Mouse (Mus musculus) retina, adult 2 months (tissue): ENCODE data around the gene Herc6.

Source experiments
- DNase-seq: peaks from one replicate; pipeline ENCODE4 v3.0.0-alpha.2; 2012; ENCODE audit warnings: low read depth, low spot score

The Herc6 gene

DNA sequence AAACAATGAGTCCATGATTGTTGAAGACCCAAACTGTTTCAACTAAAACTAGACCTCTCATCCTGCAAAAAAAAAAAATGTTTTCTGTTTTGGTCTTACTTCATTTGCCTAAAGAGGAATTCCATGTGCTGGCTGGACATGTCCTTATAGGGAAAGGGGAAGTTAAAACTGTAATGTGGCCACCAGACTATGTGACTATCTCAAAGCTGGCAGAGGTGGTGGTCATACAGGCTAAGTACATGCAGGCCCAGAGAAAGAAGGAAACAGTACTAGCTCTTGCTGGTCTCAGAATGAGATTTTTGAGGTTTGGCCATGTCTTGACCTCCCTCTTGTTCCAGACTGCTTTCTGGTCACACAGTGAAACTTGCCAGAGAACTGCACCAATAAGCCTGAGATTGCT is 9.2 kb upstream of the Herc6 start:
- no peak for DNase-seq

- DNase-seq, result no peak
These were observed 795 bp downstream of the Herc6 start for GRCm38 (mm10) chr6:57581595-57581994.

- DNase-seq, result no peak
These were observed 1.6 kb downstream of the Herc6 start for GRCm38 (mm10) chr6:57582356-57582755.

- no peak for DNase-seq
These were observed 24.9 kb downstream of the Herc6 start for GRCm38 (mm10) chr6:57605546-57606307.

- no peak for DNase-seq
These were observed 27.2 kb downstream of the Herc6 start for GRCm38 (mm10) chr6:57607999-57608398.

- no peak for DNase-seq
These were observed 28.8 kb downstream of the Herc6 start for GRCm38 (mm10) chr6:57609631-57610030.

GRCm38 (mm10) chr6:57615788-57616187 is 35.0 kb downstream of the Herc6 start:
- DNase-seq, result no peak

GRCm38 (mm10) chr6:57639531-57639930 is 58.7 kb downstream of the Herc6 start:
- DNase-seq, result no peak

DNA sequence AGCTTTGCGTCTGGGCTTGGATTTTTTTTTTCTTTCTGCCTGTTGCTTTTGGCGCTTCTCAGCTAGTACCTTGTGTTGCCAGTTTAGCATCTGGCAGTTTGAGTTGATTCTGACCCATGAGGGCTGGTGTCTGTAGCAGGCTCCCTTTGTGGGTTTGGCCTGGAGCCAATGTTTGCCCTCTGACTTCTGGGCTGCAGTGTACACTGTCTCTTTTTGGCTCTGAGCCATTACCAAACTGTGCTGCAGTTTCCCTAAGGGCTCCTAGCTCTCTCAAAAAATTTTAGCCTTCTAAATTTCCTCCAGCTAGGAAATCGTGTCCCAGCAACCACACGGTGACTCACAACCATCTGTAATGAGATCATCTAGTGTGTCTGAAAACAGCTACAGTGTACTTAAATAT is 61.0 kb downstream of the Herc6 start:
- peak; percentile 3 for DNase-seq

DNA sequence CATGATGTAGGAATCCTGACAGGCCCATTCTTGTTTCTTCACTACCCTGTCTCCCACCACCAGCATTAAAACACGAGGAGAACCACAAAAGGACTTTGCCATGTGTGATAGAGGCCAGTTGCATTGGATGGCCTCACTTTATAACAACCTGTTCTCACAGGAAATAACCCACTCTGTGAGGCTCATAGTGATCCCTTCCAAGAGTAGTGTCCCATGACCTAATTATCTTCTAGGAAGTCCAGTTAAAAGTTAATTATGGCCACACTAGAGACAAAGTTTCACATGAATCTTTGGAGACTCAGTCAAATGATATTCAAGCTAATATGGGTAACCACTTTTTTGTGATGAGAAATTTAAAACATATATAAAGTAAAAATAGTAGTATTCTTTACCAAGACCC is 66.5 kb downstream of the Herc6 start:
- DNase-seq, result no peak

- no peak for DNase-seq
These were observed 80.5 kb downstream of the Herc6 start for GRCm38 (mm10) chr6:57661295-57661694.

DNA sequence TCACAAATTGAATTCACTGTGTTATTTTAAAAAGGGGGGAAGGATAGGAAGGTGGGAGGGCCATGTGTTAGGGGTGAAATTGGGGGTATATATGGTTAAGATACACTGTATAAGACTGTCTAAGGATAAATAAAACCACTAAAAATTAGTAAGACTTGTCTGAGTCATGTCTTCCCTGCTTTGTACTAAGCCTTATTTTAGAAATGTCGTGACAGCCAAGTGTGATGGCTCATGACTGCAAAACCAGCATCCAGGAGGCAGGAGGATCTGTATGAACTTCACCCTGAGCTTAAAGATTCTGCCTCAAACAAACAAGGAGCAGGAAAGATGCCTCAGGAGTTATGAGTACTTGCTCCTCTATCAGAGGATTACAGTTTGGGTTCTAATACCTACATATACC is 103.4 kb downstream of the Herc6 start:
- no peak for DNase-seq

DNA sequence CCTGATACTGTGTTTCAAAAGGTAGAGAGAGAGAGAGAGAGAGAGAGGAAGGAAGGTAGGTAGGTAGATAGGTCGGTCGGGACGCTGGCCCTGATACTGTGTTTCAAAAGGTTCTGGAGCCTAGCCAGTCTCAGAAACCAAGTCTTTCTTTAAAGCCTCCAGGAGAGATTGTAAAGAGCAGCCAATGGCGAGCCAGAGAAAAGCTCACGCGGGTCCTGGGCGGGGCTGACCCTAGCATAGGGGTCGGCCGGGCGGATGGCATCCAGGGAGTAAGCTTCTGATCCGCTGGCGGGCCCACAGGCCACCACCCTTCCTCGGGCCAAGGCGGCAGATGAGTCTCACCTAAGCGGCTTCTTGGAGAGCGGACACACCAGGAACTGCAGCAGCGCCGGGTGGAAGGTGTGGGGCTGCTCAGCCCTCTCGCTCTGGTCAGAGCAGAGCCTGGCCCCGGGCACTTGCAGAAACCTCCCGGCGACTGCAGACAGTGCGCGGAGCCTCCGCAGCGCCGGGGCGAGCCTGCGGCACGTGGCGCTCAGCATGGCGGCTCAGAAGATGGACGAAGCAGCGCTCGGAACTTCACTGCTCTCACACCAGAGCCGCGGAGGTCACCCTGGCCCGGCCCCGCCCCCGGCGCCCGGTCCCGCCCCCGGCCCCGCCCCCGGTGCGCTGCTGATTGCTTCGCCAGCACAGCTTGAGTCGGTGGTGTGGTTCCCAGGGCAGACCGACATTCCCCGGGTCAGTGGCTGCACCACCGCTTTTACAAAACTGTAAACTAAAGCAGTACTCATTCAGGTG is 110.9 kb downstream of the Herc6 start, which contains the start of gene Pyurf:
Pyurf (minus strand) TSS at position 612 of the 795 bp plus-strand sequence.
- DNase-seq, result peak; percentile 78

GRCm38 (mm10) chr6:57693116-57693515 is 112.3 kb downstream of the Herc6 start:
- no peak for DNase-seq

DNA sequence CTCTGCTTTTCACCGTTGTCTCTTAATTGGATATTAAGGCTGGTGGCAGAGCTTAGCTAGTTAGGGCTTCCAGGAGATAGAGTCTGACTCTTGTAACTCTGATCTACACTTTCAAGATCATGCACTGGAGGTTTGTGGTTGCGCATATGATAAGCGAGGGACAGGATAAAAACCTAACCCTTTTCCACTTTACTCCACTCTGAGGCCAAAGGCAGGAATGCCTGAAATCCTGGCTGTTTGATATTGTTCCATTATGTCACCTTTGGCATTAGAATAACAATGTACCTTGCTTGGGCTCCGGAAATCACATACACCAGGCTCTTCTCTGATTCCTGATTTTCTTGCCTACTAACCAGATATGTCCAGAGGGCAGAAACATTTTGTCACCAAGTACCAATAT is 120.9 kb downstream of the Herc6 start:
- peak; percentile 9 for DNase-seq

DNA sequence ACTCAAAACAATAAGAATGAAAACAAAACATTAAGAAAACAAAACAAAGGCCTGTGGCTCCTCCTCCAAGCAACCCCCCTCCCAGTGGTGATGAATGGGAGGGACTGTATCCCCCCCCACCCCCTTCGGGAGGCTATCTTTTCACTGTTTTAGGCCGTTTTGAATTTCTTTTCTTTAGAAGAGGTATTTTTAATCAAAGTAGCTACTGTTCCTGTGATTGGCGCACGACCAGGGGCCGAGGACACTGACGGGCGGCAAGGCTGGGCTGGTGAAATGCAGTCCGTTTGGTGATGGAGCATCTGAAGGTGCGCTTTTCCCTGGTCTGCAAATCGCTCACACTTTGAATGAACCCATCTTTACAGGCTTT is 121.6 kb downstream of the Herc6 start, which contains the start of gene Lancl2:
Lancl2 (plus strand) TSS at position 165 of the 367 bp plus-strand sequence.
- peak; percentile 18 for DNase-seq

GRCm38 (mm10) chr6:57702743-57703499 is 122.1 kb downstream of the Herc6 start:
- DNase-seq, result peak; percentile 92

DNA sequence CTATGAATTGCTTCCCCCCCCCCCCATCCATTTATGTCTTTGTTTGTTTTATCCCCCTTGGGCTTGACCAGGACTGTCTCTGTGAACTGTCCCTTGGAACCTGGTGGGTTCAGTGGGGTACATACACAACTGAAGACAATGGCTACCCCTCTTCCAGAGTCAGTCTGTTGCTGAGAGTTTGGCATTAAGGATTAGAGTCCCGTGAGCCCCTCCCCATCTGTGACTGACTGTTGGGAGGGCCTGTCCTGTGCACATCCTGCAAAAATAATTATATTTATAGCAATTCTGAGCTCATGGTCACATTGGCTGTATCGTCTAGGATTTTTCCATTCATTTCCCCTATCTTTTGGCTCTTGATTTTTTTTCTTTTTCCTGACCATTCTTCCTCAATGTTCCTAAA is 122.9 kb downstream of the Herc6 start:
- peak; percentile 4 for DNase-seq

GRCm38 (mm10) chr6:57706721-57707120 is 125.9 kb downstream of the Herc6 start:
- no peak for DNase-seq

GRCm38 (mm10) chr6:57711726-57712125 is 130.9 kb downstream of the Herc6 start:
- DNase-seq, result no peak
